Mouse (Mus musculus) liver (tissue): Measurements from ENCODE around the gene Itgb2.

Source experiments
- DNase-seq: peaks from one replicate; pipeline ENCODE4 v3.0.0-alpha.2; 2020; ENCODE audit warnings: mixed read lengths

Itgb2 gene

DNA sequence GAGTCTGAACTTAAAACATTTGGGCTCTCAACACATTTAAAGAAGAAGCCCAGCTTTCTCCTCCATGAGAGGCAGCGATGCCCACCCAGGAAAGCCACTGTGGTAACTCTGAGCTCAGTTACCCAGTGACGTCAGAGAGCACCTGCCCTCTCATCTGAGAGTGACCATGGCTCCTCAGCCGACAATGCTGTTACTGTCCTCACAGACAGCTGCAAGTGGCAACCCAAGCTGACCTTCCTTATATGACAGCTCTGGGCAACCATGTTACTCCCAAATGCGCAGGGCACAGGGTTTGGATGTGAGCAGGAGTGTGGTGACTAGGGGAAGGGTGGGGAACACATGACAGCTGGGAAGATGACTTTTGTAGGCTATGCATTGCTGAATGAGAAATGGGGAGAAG is 23.2 kb downstream of the Itgb2 start:
- DNase-seq, result no peak

DNA sequence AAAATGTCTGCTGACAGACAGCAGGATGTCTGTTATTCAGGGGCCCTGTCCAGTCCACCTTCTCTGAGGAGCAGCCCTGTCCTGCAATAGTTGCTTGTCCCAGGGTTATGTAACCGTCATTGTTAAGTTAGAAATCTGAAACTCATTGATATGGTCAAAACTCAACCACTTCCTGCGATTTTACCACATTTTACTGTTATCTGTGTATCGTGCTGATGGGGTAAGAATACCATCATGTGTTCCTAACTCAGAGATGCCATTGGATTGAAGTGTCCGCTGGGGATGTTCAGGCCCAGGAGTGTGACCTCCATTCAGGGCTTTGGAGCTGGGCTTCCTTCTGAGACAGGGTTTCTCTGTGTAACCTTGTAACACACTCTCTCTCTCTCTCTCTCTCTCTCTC is 24.9 kb downstream of the Itgb2 start:
- no peak for DNase-seq

DNA sequence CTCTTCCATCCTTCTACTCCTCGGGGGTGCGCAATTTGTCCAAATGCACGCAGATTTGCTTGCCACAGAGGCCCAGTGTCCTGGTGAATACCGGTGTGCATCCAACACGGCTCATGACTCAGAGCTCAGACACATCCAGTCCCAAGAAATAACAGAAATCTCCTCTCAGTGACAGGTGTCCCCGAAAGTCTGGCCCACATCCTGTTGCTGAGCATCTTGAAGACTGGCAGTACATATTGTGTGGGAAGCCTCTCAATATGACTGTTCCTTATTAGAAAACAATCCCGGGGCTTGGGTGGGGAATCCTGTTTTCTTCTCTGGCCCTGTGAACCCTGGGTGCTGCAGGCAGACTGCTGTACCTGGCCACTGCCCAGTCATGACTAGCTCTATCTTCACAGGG is 26.6 kb downstream of the Itgb2 start:
- no peak for DNase-seq

DNA sequence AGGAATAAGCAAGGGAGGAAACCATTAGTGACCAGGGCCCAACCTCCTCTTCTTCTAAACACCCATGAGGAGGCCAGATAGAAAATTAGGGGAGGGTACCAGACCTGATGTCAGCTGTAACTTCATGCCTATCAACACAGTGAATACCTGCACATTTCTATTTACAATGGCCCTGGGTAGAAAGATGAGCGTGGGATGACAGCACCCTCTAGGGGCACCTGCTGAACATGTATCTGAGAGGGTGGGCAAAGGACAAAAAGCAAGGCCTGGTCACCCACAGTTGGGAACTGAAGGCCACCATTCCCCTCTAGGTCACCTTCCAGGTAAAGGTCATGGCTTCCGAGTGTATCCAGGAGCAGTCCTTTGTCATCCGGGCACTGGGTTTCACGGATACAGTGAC is 27.6 kb downstream of the Itgb2 start:
- DNase-seq, result no peak

DNA sequence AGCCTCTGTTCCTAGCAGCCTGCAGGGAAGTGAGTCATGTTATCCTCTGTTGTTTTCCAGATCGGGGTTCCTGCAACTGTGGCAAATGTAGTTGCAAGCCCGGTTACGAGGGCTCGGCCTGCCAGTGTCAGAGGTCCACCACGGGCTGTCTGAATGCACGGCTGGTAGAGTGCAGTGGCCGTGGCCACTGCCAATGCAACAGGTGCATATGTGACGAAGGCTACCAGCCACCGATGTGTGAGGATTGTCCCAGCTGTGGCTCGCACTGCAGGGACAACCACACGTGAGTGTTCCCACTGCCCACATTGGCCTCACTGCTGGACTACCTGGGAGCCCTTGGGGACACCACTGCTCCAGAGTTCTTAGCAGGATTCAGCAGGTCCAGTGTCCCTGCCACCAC is 30.0 kb downstream of the Itgb2 start:
- DNase-seq, result no peak

DNA sequence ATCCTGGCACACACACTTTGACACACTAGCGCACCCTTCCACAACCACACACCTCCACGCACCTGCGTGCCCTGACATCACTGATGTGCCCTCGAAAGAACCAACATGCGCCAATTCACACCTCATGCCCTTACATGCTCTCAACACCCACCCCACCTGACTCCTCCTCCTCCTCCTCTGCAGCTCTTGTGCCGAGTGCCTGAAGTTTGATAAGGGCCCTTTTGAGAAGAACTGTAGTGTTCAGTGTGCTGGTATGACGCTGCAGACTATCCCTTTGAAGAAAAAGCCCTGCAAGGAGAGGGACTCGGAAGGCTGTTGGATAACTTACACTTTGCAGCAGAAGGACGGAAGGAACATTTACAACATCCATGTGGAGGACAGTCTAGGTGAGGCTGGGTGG is 30.8 kb downstream of the Itgb2 start:
- DNase-seq, result no peak

DNA sequence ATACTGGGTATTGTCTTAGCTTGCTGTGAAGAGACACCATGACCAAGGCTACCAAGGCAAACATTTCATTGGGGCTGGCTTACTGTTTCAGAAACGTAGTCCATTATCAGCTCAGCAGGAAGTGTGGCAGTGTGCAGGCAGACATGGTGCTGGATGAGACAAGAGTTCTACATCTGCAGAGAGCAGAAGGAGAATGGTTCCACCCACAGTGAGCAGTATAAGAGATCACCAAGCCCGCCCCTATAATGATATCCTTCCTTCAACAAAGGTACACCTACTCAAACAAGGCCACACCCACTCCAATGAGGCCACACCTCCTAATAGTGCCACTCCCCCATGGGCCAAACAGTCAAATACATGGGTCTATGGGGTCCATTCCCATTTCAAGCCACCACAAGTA is 31.5 kb downstream of the Itgb2 start:
- peak; percentile 42 for DNase-seq

DNA sequence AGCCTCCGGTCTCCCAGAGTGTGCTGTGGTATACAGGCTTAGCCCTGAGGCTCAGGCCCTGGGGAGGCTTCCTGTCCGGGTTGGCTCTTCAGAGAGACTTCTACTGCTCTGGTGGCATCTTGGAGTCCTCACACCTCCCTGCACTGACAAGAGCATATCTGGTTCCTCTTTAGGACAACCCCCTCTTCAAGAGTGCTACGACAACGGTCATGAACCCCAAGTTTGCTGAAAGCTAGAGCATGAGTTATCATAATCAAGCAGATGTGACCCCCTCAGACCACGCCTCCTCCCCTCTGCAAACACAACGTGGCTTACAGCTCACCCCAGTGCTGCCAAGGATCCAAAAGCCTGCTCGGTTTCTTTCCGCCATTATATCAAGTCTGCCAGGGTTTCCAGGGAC is 35.0 kb downstream of the Itgb2 start:
- no peak for DNase-seq

DNA sequence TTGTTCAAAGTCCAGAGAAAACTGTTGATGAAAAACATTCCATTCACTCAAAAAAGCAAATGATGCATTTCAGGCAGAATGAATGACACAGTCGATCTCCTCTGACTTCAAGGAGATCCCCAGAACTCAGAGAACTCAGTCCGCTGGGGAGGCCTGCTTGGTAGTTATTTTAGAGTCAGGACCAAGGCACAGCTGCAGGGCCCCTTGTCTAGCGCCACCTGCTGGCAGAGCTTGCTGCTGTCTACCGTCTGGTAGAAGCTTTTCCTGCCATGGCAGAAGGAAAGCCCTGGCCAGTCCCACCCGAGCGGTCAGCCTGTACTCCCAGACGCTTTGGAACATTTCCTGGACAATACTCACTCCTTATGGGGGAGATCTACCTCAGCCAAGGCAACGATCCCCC is 36.6 kb downstream of the Itgb2 start:
- peak; percentile 86 for DNase-seq

DNA sequence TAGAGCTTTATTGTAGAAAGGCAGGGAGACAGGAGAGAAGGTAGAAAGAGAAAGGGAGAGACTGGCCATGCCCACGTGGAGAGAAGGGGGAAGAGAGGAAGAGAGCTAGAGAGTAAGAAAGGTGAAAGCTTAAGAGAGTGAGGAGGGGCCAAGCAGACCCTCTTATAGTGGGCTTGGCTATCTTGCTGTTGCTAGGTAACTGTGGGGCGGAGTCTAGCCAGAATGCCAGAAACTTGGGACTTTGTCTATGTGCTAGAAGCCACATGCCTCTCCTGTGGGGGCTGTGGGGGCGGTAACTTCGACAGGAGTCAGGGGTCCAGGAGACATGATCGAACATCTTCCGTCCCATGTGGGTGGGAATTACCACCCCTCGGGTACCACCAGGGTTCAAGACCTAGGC is 39.4 kb downstream of the Itgb2 start:
- DNase-seq, result no peak

DNA sequence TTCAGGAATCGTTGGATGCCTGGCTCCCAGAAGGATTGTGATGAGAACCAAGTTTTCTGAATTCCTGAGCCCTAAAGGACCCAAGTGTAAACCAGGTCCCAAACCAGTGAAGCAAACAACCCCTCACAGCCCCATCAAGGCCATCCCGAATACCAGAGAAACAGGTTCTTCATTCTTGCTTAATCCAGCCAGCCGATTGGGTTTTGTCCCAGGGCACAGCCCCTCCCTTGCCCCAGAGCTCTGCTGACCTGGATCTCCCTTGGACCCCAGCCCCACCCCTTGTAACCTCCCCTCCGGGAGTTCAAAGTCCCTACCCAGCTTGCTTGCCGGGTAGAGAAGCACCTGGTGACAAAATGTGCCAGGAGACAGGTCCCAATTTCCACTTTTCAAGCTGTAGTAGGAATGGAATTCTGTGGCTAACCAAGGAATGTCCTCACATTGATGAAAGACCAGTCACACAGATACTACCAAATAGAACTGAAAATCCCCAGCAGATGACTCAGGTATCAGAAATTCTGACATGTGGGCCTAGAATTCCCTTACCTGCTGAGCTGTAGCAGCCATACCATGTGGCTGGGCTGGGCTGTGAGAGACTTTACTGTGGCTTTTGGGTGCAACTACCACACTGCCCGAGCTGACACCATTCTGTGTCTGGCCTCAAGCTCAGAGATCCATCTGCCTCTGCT is 40.1 kb downstream of the Itgb2 start:
- DNase-seq, result peak; percentile 29

DNA sequence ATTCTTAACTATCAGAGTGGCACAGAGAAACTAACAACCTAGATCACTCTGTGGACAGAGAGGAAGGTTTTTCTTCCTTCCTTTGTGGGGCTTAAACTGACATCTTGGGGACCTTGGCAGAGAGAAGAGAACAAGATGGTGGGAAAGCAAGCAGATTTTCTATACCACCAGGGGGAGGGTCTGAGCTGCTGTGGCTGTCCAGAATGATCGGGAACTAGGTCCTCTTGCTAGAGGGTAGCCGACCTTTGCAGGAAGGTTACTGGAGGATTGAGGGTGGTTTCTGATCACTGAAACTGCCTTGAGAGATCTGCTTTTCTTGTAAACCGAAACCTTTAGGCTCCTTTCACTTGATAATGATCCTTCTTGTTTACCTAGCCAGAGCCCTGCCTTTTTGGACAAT is 42.2 kb downstream of the Itgb2 start:
- no peak for DNase-seq

DNA sequence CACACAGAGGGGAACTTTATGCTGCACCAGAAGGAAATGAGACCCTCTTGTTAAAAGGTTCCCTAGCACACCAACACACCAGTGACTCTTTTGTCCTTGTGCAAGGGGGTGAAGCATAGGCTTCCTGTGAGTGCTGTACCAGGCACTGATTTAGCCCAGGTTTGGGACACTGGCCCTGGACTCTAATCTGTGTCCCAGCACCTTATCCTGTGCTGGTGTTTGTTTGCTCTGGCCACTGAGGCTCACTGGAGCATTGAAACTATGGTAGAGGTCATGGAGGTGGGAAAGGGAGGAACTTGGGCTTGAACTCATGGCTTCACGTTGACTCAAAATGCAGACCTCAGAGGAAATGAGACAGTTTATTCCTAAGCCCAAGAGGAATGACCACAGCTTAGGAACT is 43.1 kb downstream of the Itgb2 start:
- DNase-seq, result no peak

DNA sequence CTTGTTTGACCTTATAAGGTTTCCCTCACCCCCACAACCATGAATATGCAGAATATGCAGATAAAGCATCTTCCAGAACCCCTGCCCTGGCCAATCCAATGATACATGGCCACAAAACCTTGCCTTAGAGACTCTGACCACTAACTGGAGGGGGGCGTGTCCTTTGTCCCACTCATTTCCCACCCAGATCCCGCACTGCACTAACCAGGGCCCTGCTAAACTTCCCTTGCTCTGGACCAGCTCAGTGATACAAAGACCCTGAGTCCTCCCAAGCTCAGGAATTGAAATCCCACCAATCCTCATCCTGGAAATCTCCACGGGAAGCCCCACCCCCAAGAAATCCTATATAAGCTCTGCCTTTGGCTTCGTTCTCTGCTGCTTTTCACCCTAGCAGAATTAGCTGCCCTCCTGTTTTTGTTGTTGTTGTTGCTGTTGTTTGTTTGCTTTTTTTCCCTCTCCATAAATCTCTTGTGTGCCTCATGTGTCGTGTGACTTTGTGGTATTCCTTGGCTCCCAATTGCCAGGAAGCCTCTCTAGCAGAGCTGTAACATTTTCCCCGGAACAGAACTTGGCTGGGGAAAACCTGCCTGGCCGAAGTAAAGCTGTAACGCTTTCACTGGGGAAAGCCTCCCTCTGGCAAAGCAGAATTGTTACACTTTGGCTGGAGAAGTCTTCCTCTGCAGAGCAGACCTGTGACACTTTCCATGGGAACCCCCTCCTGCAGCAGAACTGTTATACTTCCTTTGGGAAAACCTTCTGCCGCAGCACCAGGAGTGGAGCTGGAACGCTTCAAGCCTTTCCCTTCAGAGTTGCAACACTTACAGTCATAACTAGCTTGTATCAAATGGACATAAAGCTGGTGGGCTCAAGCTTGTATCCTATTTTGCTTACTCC is 50.2 kb downstream of the Itgb2 start:
- DNase-seq, result no peak

DNA sequence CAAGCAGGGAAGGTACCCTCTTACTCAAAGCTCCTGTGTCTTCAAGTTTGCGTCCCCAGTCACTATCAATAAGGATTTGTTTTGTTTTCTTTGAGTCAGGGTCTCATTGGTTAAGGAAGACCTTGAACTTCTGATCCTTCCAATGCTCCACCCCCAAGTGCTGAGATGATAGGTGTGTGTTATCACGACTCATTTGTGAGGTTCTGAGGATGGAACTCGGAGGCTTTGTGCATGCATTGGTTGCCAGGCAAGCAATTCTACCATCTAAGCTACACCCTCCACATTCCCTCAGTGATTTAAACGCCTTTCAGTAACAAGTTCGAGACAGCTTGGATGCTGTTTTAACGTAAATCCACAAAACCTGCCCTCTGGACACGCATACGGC is 51.0 kb downstream of the Itgb2 start:
- DNase-seq, result no peak

DNA sequence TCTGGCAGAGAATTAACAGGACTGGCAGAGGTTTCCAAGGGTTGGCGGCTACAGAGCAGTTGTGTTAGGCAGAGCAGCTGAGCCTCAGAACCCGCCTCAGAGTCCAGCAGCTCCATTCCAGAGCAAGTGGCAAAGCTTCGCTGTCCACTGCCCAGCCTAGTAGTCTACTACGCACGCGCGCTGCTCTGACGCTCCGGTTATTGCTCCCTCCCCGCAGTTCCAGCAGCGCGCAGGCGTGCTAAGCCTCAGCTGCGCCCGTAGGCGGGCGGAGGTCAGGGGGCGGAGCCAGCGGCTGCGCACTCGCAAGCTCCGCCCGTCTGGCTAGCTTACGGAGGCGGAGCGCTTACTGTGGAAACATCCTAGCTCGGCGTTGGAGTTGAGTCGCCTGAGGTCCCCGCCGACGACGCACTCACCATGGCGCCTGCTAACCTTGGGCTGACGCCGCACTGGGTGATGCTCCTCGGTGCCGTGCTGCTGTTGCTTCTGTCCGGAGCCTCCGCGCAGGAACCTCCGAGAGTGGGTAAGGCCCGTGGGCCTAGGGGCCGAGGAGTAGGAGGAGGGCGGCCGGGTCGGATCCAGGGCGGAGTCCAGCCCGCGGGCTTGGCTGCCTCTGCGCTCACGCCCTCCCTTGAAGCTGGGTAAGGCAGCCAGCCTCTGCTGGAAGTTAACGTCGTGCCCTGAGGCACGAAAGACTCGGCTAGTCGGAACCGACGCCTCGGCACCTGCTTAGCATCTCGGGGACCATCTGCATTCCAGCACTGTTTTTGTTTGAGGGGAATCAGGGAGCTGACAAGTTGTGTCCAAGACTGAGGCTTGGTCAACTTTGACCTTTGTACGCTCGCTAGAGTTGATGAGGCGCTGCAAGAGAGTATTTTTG is 51.6 kb downstream of the Itgb2 start, which contains the start of gene Pttg1ip:
Pttg1ip (plus strand) TSS at position 313 of the 877 bp plus-strand sequence.
- peak; percentile 98 for DNase-seq

DNA sequence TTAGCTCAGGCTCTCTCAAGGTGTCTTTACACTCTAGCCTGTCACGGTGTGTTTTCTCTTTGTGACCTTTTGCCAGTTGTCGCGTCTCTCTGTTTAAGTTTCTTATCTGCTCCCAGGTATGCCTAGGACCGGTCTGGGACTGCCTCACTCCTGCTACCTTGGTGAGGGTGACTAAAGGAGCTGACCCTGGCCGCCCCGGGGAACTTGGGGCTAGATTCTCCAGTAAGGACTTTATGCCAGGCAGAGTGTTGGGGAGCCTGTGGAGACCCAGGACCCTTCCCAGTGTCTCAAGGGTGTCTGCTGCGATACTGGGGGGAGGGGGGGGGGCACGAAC is 52.2 kb downstream of the Itgb2 start:
- DNase-seq, result peak; percentile 29

DNA sequence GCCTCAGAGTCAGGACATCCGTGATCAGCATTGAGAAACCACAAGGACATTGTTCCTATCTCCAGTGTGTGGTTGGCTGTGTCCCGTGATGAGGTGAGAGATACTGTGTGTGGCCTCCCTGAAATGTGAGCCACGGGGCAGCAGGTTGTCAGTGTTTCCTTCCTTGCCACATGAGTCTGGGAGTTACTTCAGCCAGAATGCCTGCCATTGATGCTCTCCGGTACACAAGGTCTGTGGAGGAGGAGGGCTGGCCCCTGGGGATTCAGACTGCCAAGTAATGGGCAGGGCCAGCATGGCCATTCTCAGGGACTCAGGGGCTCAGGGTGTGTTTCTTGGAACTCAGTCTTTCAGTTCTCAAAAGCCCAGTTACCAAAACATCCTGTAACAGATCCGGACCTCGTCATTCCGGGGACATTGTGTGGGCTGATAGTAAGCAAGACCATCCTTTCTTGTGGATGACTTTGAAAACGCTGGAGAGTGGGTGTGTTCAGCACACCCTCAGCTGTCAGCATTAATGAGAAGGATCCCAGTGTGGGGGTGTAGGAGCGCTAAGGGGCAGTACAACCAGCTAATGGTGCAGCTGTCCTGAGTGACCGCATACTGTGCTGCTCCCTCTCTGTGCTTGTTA is 53.9 kb downstream of the Itgb2 start:
- peak; percentile 26 for DNase-seq

DNA sequence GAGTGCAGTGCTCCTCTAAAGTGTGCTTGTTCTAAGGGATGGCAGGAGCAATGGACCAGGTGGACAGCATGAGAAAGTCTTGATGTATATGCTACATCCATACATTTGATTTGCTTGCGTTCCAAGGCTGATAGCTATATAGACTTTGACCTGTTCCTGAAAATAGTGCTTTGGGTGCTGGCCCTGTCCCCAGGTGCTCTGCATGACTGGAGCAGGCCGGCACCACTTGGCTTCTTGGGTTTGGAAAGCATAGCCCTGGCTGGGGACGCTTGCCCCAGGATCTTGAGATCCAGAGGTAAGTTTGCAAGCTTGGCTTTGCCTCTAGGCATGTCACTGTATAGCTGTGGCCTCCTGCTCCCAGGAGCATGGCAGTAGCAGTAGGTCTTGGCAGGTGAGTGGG is 56.6 kb downstream of the Itgb2 start:
- DNase-seq, result no peak

DNA sequence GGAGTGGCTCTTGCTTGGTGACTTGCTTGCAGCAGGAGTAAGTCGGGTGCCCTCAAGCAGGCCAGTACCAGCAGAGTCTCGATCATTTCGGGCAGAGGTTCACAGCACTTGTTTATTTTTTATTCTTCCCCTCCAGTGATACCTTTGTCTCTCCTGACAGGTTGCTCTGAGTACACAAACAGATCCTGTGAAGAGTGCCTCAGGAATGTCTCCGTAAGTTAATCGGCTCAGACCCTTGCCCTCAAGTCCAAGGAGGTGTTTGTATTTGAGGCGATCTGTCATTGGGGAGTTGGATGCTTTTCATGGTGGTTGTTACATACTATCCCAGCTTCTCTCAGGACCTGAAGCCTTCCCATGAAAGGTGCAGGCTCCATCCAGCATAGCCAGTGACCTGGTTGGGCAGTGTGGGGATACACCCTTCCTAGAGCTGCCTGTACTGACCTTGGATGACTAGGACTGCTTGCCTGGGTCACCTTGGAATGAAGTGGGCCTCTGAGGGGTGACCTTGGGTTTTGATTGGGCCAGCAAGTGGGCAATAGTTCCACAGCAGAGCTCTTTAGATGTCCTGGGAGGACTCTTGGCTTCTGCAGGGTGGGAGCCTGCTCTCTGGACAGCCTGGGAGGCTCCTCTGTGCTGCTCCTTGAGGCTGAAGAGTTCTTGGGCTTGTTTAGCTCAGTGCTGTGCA is 57.2 kb downstream of the Itgb2 start:
- no peak for DNase-seq

DNA sequence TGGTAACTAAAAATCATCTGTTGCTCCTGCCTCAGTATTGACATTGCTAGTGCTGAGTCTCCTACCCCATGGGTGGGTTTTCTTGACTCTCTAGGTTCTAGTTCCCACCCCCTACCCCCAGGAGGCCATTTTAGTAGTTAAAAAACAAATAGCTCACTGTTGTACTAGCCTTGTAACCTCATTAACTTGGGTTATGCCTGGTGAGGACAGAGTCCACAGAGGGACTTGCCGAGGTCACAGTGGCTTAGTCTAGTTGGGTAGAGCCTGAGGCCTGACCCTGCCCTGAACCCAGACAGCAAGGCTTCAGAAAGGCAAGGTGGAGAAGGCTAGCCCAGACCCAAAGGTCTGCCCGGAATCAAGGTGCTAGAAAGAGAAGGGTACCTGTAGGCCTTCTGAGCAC is 58.0 kb downstream of the Itgb2 start:
- no peak for DNase-seq

DNA sequence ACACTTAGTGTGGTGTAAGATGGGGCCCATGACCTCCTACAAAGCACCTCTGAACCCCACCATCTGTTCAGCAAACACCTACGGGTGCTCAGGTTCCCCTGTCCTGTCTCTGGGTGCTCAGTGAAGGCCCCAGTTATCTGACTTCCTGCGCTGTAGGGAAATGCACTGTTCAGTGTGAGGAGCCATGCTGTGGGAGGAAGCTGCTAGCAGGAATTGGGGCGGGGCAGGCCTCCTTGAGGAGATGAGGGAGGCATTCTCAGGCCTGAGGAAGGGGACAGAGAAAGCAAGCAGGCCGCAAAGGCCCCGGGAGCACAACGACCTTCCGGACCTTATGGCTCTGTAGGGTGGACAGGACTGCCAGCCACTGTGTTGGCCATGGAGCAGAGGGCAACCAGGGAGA is 59.1 kb downstream of the Itgb2 start:
- peak; percentile 33 for DNase-seq
